15 mouse cellular contexts compared by ENCODE assay signal in the genomic region with DNA sequence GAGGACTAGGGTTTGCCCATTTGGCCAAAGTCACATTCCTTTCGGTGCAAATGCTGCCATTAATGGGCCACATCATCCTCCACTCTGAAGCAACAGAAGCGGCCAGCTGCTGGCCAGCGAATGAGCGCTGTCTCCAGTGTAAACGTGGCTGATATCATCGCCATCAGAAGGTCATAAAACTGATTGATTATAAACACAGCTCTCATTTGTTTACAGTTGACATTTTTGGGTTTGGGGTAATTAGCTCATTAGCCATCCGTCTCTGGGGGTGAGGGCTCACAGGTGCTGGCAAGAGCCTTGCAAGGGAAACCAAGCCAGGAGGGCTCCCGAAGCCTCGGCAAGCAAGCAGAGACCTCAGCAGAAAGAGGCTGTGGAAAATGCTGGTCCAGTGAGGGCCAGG.
A peak's percentile ranks its signal among the peaks of the same experiment; 100 is the strongest.
DNase-seq lines count a peak whose midpoint lies in the region; ATAC-seq and TF ChIP-seq lines count a peak whose summit lies in the region.
"Had no signal": no experiment of that assay in that cellular context is flagged by ENCODE, and none has a peak within 500 bp of the region (broad histone marks: within the 10 kb centered on the region; RNA-seq: fewer than 3 reads in every experiment).

No protein-coding gene starts in this region.

- no peak overlapping the region for H3K4me2 ChIP-seq in intestine, embryonic 16.5 days (ENCODE audit: low read depth, low read length)
- H3K4me2 ChIP-seq in forebrain, embryonic 12.5 days: no peak overlapping the region
- no peak overlapping the region for H3K4me2 ChIP-seq in hindbrain, postnatal 0 days (ENCODE audit: low read depth, low read length)

- H3K9me3 ChIP-seq in intestine, embryonic 16.5 days (ENCODE audit: control insufficient read depth, low read length): 0 out of 2 replicates have a peak, but pooled peaks cover 3% of the 10 kb centered on the region
- no peaks in the 10 kb centered on the region for H3K9me3 ChIP-seq in forebrain, embryonic 12.5 days
- no peaks in the 10 kb centered on the region for H3K9me3 ChIP-seq in hindbrain, postnatal 0 days (ENCODE audit: low read length)

- no peak for TF ChIP-seq CTCF in hindbrain, postnatal 0 days (IDR thresholded peaks at IDR 0.05; ENCODE audit: low read depth)

- 0 out of 2 replicates have a peak, but pooled peaks cover 7% of the 10 kb centered on the region for H3K4me1 ChIP-seq in intestine, embryonic 16.5 days (ENCODE audit: control insufficient read depth, insufficient read depth, low read length)
- H3K4me1 ChIP-seq in forebrain, embryonic 12.5 days: no peaks in the 10 kb centered on the region
- H3K4me1 ChIP-seq in hindbrain, postnatal 0 days (ENCODE audit: insufficient read depth, low read length): no peaks in the 10 kb centered on the region

- intact Hi-C loops in heart, postnatal 36 days (cut with DNase I): no loop called here

- 24% methylated on average over 9 of the region's 9 CpGs for WGBS in intestine, embryonic 16.5 days
- 85% methylated on average over 9 of the region's 9 CpGs for WGBS in forebrain, embryonic 12.5 days
- WGBS in hindbrain, postnatal 0 days: 79% methylated on average over 9 of the region's 9 CpGs

- H3K36me3 ChIP-seq in intestine, embryonic 16.5 days (ENCODE audit: control insufficient read depth, insufficient read depth, low read length): no peaks in the 10 kb centered on the region
- no peaks in the 10 kb centered on the region for H3K36me3 ChIP-seq in forebrain, embryonic 12.5 days (replicated peaks)
- H3K36me3 ChIP-seq in hindbrain, postnatal 0 days (ENCODE audit: insufficient read depth, low read length): no peaks in the 10 kb centered on the region

- no peak overlapping the region for H3K9ac ChIP-seq in intestine, embryonic 16.5 days (ENCODE audit: low read depth, low read length)
- H3K9ac ChIP-seq in forebrain, embryonic 12.5 days: no peak overlapping the region
- H3K9ac ChIP-seq in hindbrain, postnatal 0 days (replicated peaks; ENCODE audit: low read length): no peak overlapping the region

- no peaks in the 10 kb centered on the region for H3K27me3 ChIP-seq in intestine, embryonic 16.5 days (replicated peaks; ENCODE audit: control insufficient read depth, insufficient read depth, low read length)
- H3K27me3 ChIP-seq in forebrain, embryonic 12.5 days: no peaks in the 10 kb centered on the region
- no peaks in the 10 kb centered on the region for H3K27me3 ChIP-seq in hindbrain, postnatal 0 days (ENCODE audit: insufficient read depth, low read length)

- H3K4me3 ChIP-seq in intestine, embryonic 16.5 days (ENCODE audit: low read length): no peak overlapping the region
- H3K4me3 ChIP-seq in forebrain, embryonic 12.5 days (replicated peaks): no peak overlapping the region
- no peak overlapping the region for H3K4me3 ChIP-seq in hindbrain, postnatal 0 days (ENCODE audit: low read length)
- H3K4me3 ChIP-seq: erythroblast, embryonic 14.5 days; heart, adult 2 months had no signal

- H3K27ac ChIP-seq in intestine, embryonic 16.5 days (ENCODE audit: low read length): peak overlapping the region; percentile 7
- no peak overlapping the region for H3K27ac ChIP-seq in forebrain, embryonic 12.5 days
- no peak overlapping the region for H3K27ac ChIP-seq in hindbrain, postnatal 0 days
- H3K27ac ChIP-seq: heart, adult 2 months had no signal

- ATAC-seq in intestine, embryonic 16.5 days: peak; percentile 75
- no peak for ATAC-seq in forebrain, embryonic 12.5 days (ENCODE audit: low FRiP score)
- ATAC-seq in hindbrain, postnatal 0 days: no peak
- ATAC-seq: inflammation-experienced regulatory T-cells, adult 6 months had no signal

- peak; percentile 71 for DNase-seq in heart, adult 11 months
- no peak for DNase-seq in heart, postnatal 36 days
- DNase-seq in 3T3-L1 (ENCODE audit: low read depth, low spot score): peak; percentile 3
- DNase-seq in lung, postnatal 10 days: peak; percentile 66
- no peak for DNase-seq in thymus, postnatal 10 days (ENCODE audit: low spot score in 2 of 2)
- no peak for DNase-seq in hindbrain, postnatal 0 days (ENCODE audit: low spot score)
- DNase-seq: adrenal gland, postnatal 25 days; heart, adult 2 months; heart, postnatal 10 days; layer of hippocampus, postnatal 36 days; liver had no signal

Comparison
In these comparisons a context has a peak if more than half of its experiments do, and no peak if none do; other contexts are left out.
1. DNase-seq: peak in heart, adult 11 months (single experiment), 3T3-L1 (single experiment) and lung, postnatal 10 days (single experiment); none in heart, postnatal 36 days (0 of 2), thymus, postnatal 10 days (0 of 2) and hindbrain, postnatal 0 days (single experiment).